Mouse (Mus musculus) C2C12 (cell line): ENCODE data around the gene Zbtb41. TPM values are rescaled to one million over a fixed set of nuclear protein-coding genes. Genes with fewer than 3 reads are reported as not detected.

ENCODE experiments used
- H3K27me3 ChIP-seq: one replicate; pipeline ENCODE4 v1.6.1; 2011; ENCODE audit not compliant: control insufficient read depth, insufficient read depth, insufficient read length
- H3K36me3 ChIP-seq: one replicate; pipeline ENCODE4 v1.6.1; 2011; ENCODE audit not compliant: control insufficient read depth, insufficient read depth
- H3K4me3 ChIP-seq: one replicate; pipeline ENCODE4 v1.5.1; 2011; ENCODE audit warnings: mild to moderate bottlenecking, control low read depth; ENCODE audit not compliant: poor library complexity, insufficient read depth, severe bottlenecking
- H3K79me2 ChIP-seq: one replicate; pipeline ENCODE4 v1.6.1; 2011; ENCODE audit not compliant: control insufficient read depth, insufficient read depth
- H3K79me3 ChIP-seq: one replicate; pipeline ENCODE4 v1.6.1; 2011; ENCODE audit warnings: low read depth, control low read depth
- H3ac ChIP-seq: one replicate; pipeline ENCODE3; 2011; ENCODE audit warnings: low read depth; ENCODE audit not compliant: control insufficient read depth, insufficient read length
- CEBPB ChIP-seq: IDR thresholded peaks from one replicate; pipeline ENCODE4 v1.6.1; 2011; ENCODE audit warnings: low read depth, mild to moderate bottlenecking, control low read depth, moderate library complexity
- CTCF ChIP-seq: IDR thresholded peaks from one replicate; pipeline ENCODE4 v1.5.1; 2011; ENCODE audit not compliant: control insufficient read depth, insufficient read depth, insufficient read length
- FOSL1 ChIP-seq: IDR thresholded peaks from one replicate; pipeline ENCODE4 v1.8.0; 2011; ENCODE audit warnings: mild to moderate bottlenecking, low read length; ENCODE audit not compliant: poor library complexity, insufficient read depth, severe bottlenecking
- MAX ChIP-seq: IDR thresholded peaks from one replicate; pipeline ENCODE4 v1.6.1; 2011; ENCODE audit warnings: mild to moderate bottlenecking, control low read depth
- MYOD1 ChIP-seq: IDR thresholded peaks from one replicate; pipeline ENCODE4 v1.6.1; 2011; ENCODE audit warnings: low read depth; ENCODE audit not compliant: control insufficient read depth, insufficient read length
- MYOG ChIP-seq: IDR thresholded peaks from one replicate; pipeline ENCODE4 v1.6.1; 2011; ENCODE audit not compliant: control insufficient read depth, insufficient read length; ENCODE audit errors: extremely low read depth
- USF1 ChIP-seq: IDR thresholded peaks from one replicate; pipeline ENCODE4 v1.6.1; 2011; ENCODE audit warnings: low read depth, mild to moderate bottlenecking, control low read depth, moderate library complexity
- polyA plus RNA-seq: library from polyadenylated mRNA; unstranded; fragments of >200 nt; fragmentation: generic; extraction: Trizol; gene quantifications from one replicate; pipeline ENCODE4 v1.2.1, GENCODE M21; 2012; ENCODE audit warnings: missing spikeins

Gene Zbtb41
- polyA plus RNA-seq, 1 experiment = 2.9 TPM

DNA sequence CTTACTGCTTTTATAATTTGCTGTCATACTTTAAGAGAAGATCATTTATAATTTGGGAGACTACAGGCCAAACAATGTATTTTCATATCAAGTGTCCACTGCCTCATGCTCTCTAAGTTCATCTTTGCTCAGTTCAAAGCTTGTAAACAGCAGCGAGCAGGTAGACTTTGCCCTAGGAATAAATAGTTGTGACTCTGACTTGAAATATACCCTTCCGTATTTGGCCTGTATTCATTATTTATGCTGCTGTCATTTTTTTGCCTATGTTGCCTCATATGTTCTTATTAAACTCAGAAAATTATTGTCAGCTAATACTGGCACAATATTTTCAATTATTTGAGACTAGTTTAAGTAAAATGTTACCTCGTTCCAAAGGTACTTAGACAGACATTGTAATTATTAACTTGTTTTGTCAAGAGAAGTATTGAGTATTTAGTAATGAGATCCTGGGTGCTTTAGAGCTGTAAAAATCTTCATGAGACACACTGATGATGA, 79.2 kb downstream of the Zbtb41 start, which contains the start of gene F13b:
Gene F13b (plus strand): TSS at position 445 of the 495 bp plus-strand sequence.
- Histone ChIP-seq H3K79me2 (no peaks in the 10 kb centered on the region), H3K79me3 (no peaks in the 10 kb centered on the region), H3K27me3 (no peaks in the 10 kb centered on the region), H3K36me3 (no peaks in the 10 kb centered on the region), H3K4me3 (no peak within 1 kb of the TSS), H3ac (no peak within 1 kb of the TSS)
- TF ChIP-seq MAX (no peak), USF1 (no peak), MYOG (no peak), FOSL1 (no peak), CEBPB (no peak), MYOD1 (no peak), CTCF (no peak)

Other genes with a start within 250 kb of the Zbtb41 start
- gene Crb1, start 45.2 kb upstream of the Zbtb41 start, polyA plus RNA-seq = not detected
- 4.3 TPM for gene Aspm, start 32.5 kb downstream of the Zbtb41 start, polyA plus RNA-seq
- not detected for gene F13b, start 79.4 kb downstream of the Zbtb41 start, polyA plus RNA-seq
- not detected for gene Cfhr1, start 138.0 kb downstream of the Zbtb41 start, polyA plus RNA-seq